Mouse (Mus musculus): ENCODE measurements around the gene Trim46. TPM values are rescaled to one million over a fixed set of nuclear protein-coding genes. Genes with fewer than 3 reads are reported as not detected.
"Not testable (repeated sequence)": the region's sequence is repeated elsewhere in the genome, so short reads cannot be mapped to it uniquely, and the experiment has no call there.

Gene Trim46
- polyA plus RNA-seq, 1 experiment from 2014 or later, result 0.98 TPM

- DNase-seq (ENCODE audit: low spot score), result no peak
Measured at GRCm38 (mm10) chr3:89236516-89236915, 9.6 kb downstream of the Trim46 start.

GRCm38 (mm10) chr3:89233562-89234110, 12.5 kb downstream of the Trim46 start:
- DNase-seq (ENCODE audit: low spot score), result no peak

- no peak for DNase-seq (ENCODE audit: low spot score)
Measured at GRCm38 (mm10) chr3:89232614-89233013, 13.5 kb downstream of the Trim46 start.

- DNase-seq (ENCODE audit: low spot score), result no peak
Measured at GRCm38 (mm10) chr3:89231772-89232275, 14.3 kb downstream of the Trim46 start.

GRCm38 (mm10) chr3:89231345-89231744, 14.8 kb downstream of the Trim46 start:
- no peak for DNase-seq (ENCODE audit: low spot score)

- no peak for DNase-seq (ENCODE audit: low spot score)
Measured at GRCm38 (mm10) chr3:89230561-89230960, 15.5 kb downstream of the Trim46 start.

GRCm38 (mm10) chr3:89229276-89229675, 16.8 kb downstream of the Trim46 start:
- DNase-seq (ENCODE audit: low spot score), result no peak

- DNase-seq (ENCODE audit: low spot score), result no peak
Measured at GRCm38 (mm10) chr3:89228836-89229235, 17.3 kb downstream of the Trim46 start, which contains the start of gene Muc1. Gene Muc1, plus strand, starts transcription at chr3:89229057.

- peak; percentile 84 for DNase-seq (ENCODE audit: low spot score)
Measured at GRCm38 (mm10) chr3:89228180-89228549, 17.9 kb downstream of the Trim46 start.

GRCm38 (mm10) chr3:89227307-89228179, 18.6 kb downstream of the Trim46 start:
- DNase-seq (ENCODE audit: low spot score), result peak; percentile 48

- DNase-seq (ENCODE audit: low spot score), result no peak
Measured at GRCm38 (mm10) chr3:89226900-89227299, 19.2 kb downstream of the Trim46 start, which contains the start of gene Mtx1. Gene Mtx1, minus strand, starts transcription at chr3:89227088.

GRCm38 (mm10) chr3:89226361-89226760, 19.7 kb downstream of the Trim46 start:
- no peak for DNase-seq (ENCODE audit: low spot score)

- DNase-seq (ENCODE audit: low spot score), result no peak
Measured at GRCm38 (mm10) chr3:89225918-89226317, 20.2 kb downstream of the Trim46 start.

GRCm38 (mm10) chr3:89225321-89225815, 20.7 kb downstream of the Trim46 start:
- DNase-seq (ENCODE audit: low spot score), result no peak

- DNase-seq (ENCODE audit: low spot score), result no peak
Measured at GRCm38 (mm10) chr3:89224796-89225195, 21.3 kb downstream of the Trim46 start.

- no peak for DNase-seq (ENCODE audit: low spot score)
Measured at GRCm38 (mm10) chr3:89221167-89221566, 24.9 kb downstream of the Trim46 start.

- no peak for DNase-seq (ENCODE audit: low spot score)
Measured at GRCm38 (mm10) chr3:89219546-89219945, 26.6 kb downstream of the Trim46 start.

GRCm38 (mm10) chr3:89218271-89218670, 27.8 kb downstream of the Trim46 start:
- no peak for DNase-seq (ENCODE audit: low spot score)

- DNase-seq (ENCODE audit: low spot score), result not testable (repeated sequence)
Measured at GRCm38 (mm10) chr3:89216407-89216806, 29.7 kb downstream of the Trim46 start.

- DNase-seq (ENCODE audit: low spot score), result peak; percentile 88
Measured at GRCm38 (mm10) chr3:89215853-89216252, 30.3 kb downstream of the Trim46 start.

- no peak for DNase-seq (ENCODE audit: low spot score)
Measured at GRCm38 (mm10) chr3:89214681-89215411, 31.3 kb downstream of the Trim46 start, which contains the start of gene Thbs3. Gene Thbs3, plus strand, starts transcription at chr3:89215180.

Data from thymus, postnatal 0 days (tissue).